Mouse (Mus musculus) naive thymus-derived CD4-positive, alpha-beta T cell, adult 2 months (primary cell): ENCODE measurements at regions not wholly inside any gene's neighbourhood (a gene's known extent, or its start where the extent isn't known, plus 50 kb on each side); places are given as distances from the start of the nearest gene placed in this dataset.

Experiments
- DNase-seq: peaks from one replicate; pipeline ENCODE4 v3.0.0-alpha.2; 2011; ENCODE audit warnings: low read depth

- DNase-seq, result no peak
Measured at GRCm38 (mm10) chr3:149625066-149625465, 634.7 kb upstream of the Adgrl2 start.

GRCm38 (mm10) chr3:149623851-149624532 lies 633.6 kb upstream of the Adgrl2 start:
- peak; percentile 2 for DNase-seq

- DNase-seq, result no peak
Measured at GRCm38 (mm10) chr3:149603865-149604264, 613.5 kb upstream of the Adgrl2 start.

- DNase-seq, result no peak
Measured at GRCm38 (mm10) chr3:149601276-149601675, 610.9 kb upstream of the Adgrl2 start.

GRCm38 (mm10) chr3:149594470-149594869 lies 604.1 kb upstream of the Adgrl2 start:
- DNase-seq, result no peak

- DNase-seq, result no peak
Measured at GRCm38 (mm10) chr3:149585769-149586168, 595.4 kb upstream of the Adgrl2 start.

GRCm38 (mm10) chr3:149581141-149581540 lies 590.8 kb upstream of the Adgrl2 start:
- DNase-seq, result no peak

- DNase-seq, result no peak
Measured at GRCm38 (mm10) chr3:149575678-149576077, 585.3 kb upstream of the Adgrl2 start.

- DNase-seq, result no peak
Measured at GRCm38 (mm10) chr3:149566853-149567252, 576.5 kb upstream of the Adgrl2 start.

GRCm38 (mm10) chr3:149550231-149550951 lies 560.0 kb upstream of the Adgrl2 start:
- DNase-seq, result no peak

- no peak for DNase-seq
Measured at GRCm38 (mm10) chr3:149547045-149547444, 556.7 kb upstream of the Adgrl2 start.

GRCm38 (mm10) chr3:149546256-149546655 lies 555.9 kb upstream of the Adgrl2 start:
- DNase-seq, result no peak

- DNase-seq, result no peak
Measured at GRCm38 (mm10) chr3:149534183-149534582, 543.8 kb upstream of the Adgrl2 start.

GRCm38 (mm10) chr3:149530026-149530607 lies 539.8 kb upstream of the Adgrl2 start:
- no peak for DNase-seq

GRCm38 (mm10) chr3:149526509-149526908 lies 536.2 kb upstream of the Adgrl2 start:
- no peak for DNase-seq

- no peak for DNase-seq
Measured at GRCm38 (mm10) chr3:149519575-149519929, 529.2 kb upstream of the Adgrl2 start.

GRCm38 (mm10) chr3:149518928-149519574 lies 528.7 kb upstream of the Adgrl2 start:
- no peak for DNase-seq

GRCm38 (mm10) chr3:149517537-149517936 lies 527.2 kb upstream of the Adgrl2 start:
- DNase-seq, result no peak

GRCm38 (mm10) chr3:149509178-149509577 lies 518.8 kb upstream of the Adgrl2 start:
- DNase-seq, result no peak

- DNase-seq, result no peak
Measured at GRCm38 (mm10) chr3:149508671-149509070, 518.3 kb upstream of the Adgrl2 start.

GRCm38 (mm10) chr3:149505692-149506091 lies 515.3 kb upstream of the Adgrl2 start:
- no peak for DNase-seq

GRCm38 (mm10) chr3:149503992-149504391 lies 513.6 kb upstream of the Adgrl2 start:
- no peak for DNase-seq

- no peak for DNase-seq
Measured at GRCm38 (mm10) chr3:149500130-149500529, 509.8 kb upstream of the Adgrl2 start.
